Mouse (Mus musculus) frontal cortex, adult 2 months (tissue): ENCODE data around the gene Olfr492. TPM values are rescaled to one million over a fixed set of nuclear protein-coding genes. Genes with fewer than 3 reads are reported as not detected.

Experiments
- DNase-seq, 2 experiments: peaks; one replicate each; pipeline ENCODE4 v3.0.0; 2022; ENCODE audit warnings: low spot score in 1 of 2; ENCODE audit errors: extremely low spot score in 1 of 2
- polyA plus RNA-seq: library from polyadenylated mRNA; depleted of rRNA; stranded (reverse); fragments of >200 nt; gene quantifications from 2 replicates; pipeline ENCODE4 v1.2.3, GENCODE M21; 2012; rRNA removed

The Olfr492 gene
- polyA plus RNA-seq: not detected in 2 replicates

- DNase-seq: no peak
Measured at GRCm38 (mm10) chr7:108323574-108323973, at the start of gene Olfr492. Olfr492 (minus strand) TSS chr7:108323674.

GRCm38 (mm10) chr7:108365035-108365434, 41.6 kb upstream of the Olfr492 start, which contains the start of gene Olfr494:
Olfr494 (plus strand) TSS chr7:108365335.
- DNase-seq: no peak

- no peak for DNase-seq
Measured at GRCm38 (mm10) chr7:108346879-108347278, 23.4 kb upstream of the Olfr492 start, which contains the start of gene Olfr493. Olfr493 (minus strand) TSS chr7:108346979.

- DNase-seq: no peak
Measured at GRCm38 (mm10) chr7:108313151-108313550, 10.3 kb downstream of the Olfr492 start, which contains the start of gene Olfr491. Olfr491 (plus strand) TSS chr7:108313451.

- no peak for DNase-seq
Measured at GRCm38 (mm10) chr7:108288834-108289233, 34.6 kb downstream of the Olfr492 start, which contains the start of gene Olfr490. Olfr490 (minus strand) TSS chr7:108288934.

Other genes starting within 250 kb of the Olfr492 start
- gene Olfr481, start 243.8 kb downstream of the Olfr492 start, polyA plus RNA-seq: not detected in 2 replicates
- gene Olfr482, start 226.1 kb downstream of the Olfr492 start, polyA plus RNA-seq: 0.04 TPM in 1 of 2 replicates, not detected in the other
- gene Olfr483, start 222.8 kb downstream of the Olfr492 start, polyA plus RNA-seq: not detected in 2 replicates
- not detected in 2 replicates for gene Olfr484, start 196.2 kb downstream of the Olfr492 start, polyA plus RNA-seq
- gene Olfr485, start 163.8 kb downstream of the Olfr492 start, polyA plus RNA-seq: not detected in 2 replicates
- gene Olfr486, start 150.9 kb downstream of the Olfr492 start, polyA plus RNA-seq: not detected in 2 replicates
- not detected in 2 replicates for gene Olfr487, start 109.0 kb downstream of the Olfr492 start, polyA plus RNA-seq
- not detected in 2 replicates for gene Olfr488, start 65.3 kb downstream of the Olfr492 start, polyA plus RNA-seq
- not detected in 2 replicates for gene Olfr490, start 34.7 kb downstream of the Olfr492 start, polyA plus RNA-seq
- gene Olfr491, start 10.2 kb downstream of the Olfr492 start, polyA plus RNA-seq: not detected in 2 replicates
- not detected in 2 replicates for gene Olfr493, start 23.3 kb upstream of the Olfr492 start, polyA plus RNA-seq
- gene Olfr494, start 41.7 kb upstream of the Olfr492 start, polyA plus RNA-seq: not detected in 2 replicates
- not detected in 2 replicates for gene Olfr495, start 69.5 kb upstream of the Olfr492 start, polyA plus RNA-seq
- gene Olfr497, start 96.7 kb upstream of the Olfr492 start, polyA plus RNA-seq: not detected in 2 replicates
- not detected in 2 replicates for gene Olfr498, start 141.7 kb upstream of the Olfr492 start, polyA plus RNA-seq
- 0.13 TPM in 1 of 2 replicates, not detected in the other for gene Olfr502, start 201.4 kb upstream of the Olfr492 start, polyA plus RNA-seq
- gene Olfr503, start 220.9 kb upstream of the Olfr492 start, polyA plus RNA-seq: not detected in 2 replicates
- not detected in 2 replicates for gene Olfr504, start 242.1 kb upstream of the Olfr492 start, polyA plus RNA-seq